Mouse (Mus musculus) liver, adult 2 months (tissue): Measurements from ENCODE around the gene Adamts20.

ENCODE experiments used
- CTCF ChIP-seq: fragments of 200-500 bp; IDR thresholded peaks from 2 replicates; pipeline ENCODE4 v1.5.1; 2011; ENCODE audit warnings: low read depth, low read length, control low read depth
- POLR2A ChIP-seq: fragments of 200-500 bp; IDR thresholded peaks from 2 replicates; pipeline ENCODE4 v1.6.1; 2011; ENCODE audit warnings: low read length, control low read depth; ENCODE audit not compliant: insufficient read depth; ENCODE audit errors: extremely low read depth

- TF ChIP-seq CTCF (no peak), POLR2A (no peak)
Measured at GRCm38 (mm10) chr15:94417216-94418155, 47.7 kb downstream of the Adamts20 start.
